Mouse (Mus musculus): ENCODE data around the gene Vmn2r20. TPM values are rescaled to one million over a fixed set of nuclear protein-coding genes. Genes with fewer than 3 reads are reported as not detected.
"Not testable (repeated sequence)": the region's sequence is repeated elsewhere in the genome, so short reads cannot be mapped to it uniquely, and the experiment has no call there.

Vmn2r20 gene
- total RNA-seq (2021) = not detected

- intact Hi-C loops (cut with DNase I); DNase-seq: not testable (repeated sequence)
Observed at GRCm38 (mm10) chr6:123418016-123418415, at the start of gene Vmn2r20. TSS of gene Vmn2r20 (minus strand) at chr6:123418116.

GRCm38 (mm10) chr6:123424413-123424812 lies 6.5 kb upstream of the Vmn2r20 start:
- DNase-seq; intact Hi-C loops (cut with DNase I): not testable (repeated sequence)

GRCm38 (mm10) chr6:123406918-123407665 lies 10.8 kb downstream of the Vmn2r20 start:
- intact Hi-C loops (cut with DNase I) = not testable (repeated sequence)

GRCm38 (mm10) chr6:123388824-123389223 lies 29.1 kb downstream of the Vmn2r20 start:
- intact Hi-C loops (cut with DNase I); DNase-seq: not testable (repeated sequence)

More at GRCm38 (mm10) chr6:123406918-123407665, 10.8 kb downstream of the Vmn2r20 start:
- DNase-seq = not testable (repeated sequence)

GRCm38 (mm10) chr6:123346141-123346540 lies 71.8 kb downstream of the Vmn2r20 start:
- intact Hi-C loops (cut with DNase I) = no loop called here
- no peak for DNase-seq

GRCm38 (mm10) chr6:123340093-123340492 lies 77.8 kb downstream of the Vmn2r20 start:
- intact Hi-C loops (cut with DNase I) = no loop called here

GRCm38 (mm10) chr6:123332503-123332902 lies 85.4 kb downstream of the Vmn2r20 start:
- DNase-seq = no peak
- intact Hi-C loops (cut with DNase I) = loop anchor here (10.0 kb wide), 1 partner anchor 932 kb away; no protein-coding TSS in a partner anchor

More at GRCm38 (mm10) chr6:123340093-123340492, 77.8 kb downstream of the Vmn2r20 start:
- DNase-seq = no peak

Other genes with a start within 250 kb of the Vmn2r20 start
- not detected for gene Clec4b2, start 245.2 kb downstream of the Vmn2r20 start, total RNA-seq (2021)
- gene Clec4n, start 188.3 kb downstream of the Vmn2r20 start, total RNA-seq (2021) = under 1 TPM in 1 of 2 experiments, not detected in 1; 0.92 TPM
- not detected for gene Clec4d, start 156.0 kb downstream of the Vmn2r20 start, total RNA-seq (2021)
- gene Clec4e, start 128.2 kb downstream of the Vmn2r20 start, total RNA-seq (2021) = under 1 TPM in 1 of 2 experiments, not detected in 1; 0.38 TPM
- not detected for gene Vmn2r19, start 109.8 kb downstream of the Vmn2r20 start, total RNA-seq (2021)
- not detected for gene Vmn2r21, start 115.3 kb upstream of the Vmn2r20 start, total RNA-seq (2021)
- not detected for gene Vmn2r22, start 232.6 kb upstream of the Vmn2r20 start, total RNA-seq (2021)